Mouse (Mus musculus) embryonic facial prominence, embryonic 15.5 days (tissue): Measurements from ENCODE around the gene Fads3. TPM values are rescaled to one million over a fixed set of nuclear protein-coding genes. Genes with fewer than 3 reads are reported as not detected.

Experiments
- ATAC-seq: fragments of 200-750 bp; cut with Nextera tagmentation; 2 replicates; pipeline ENCODE4 v1.8.0; 2017; ENCODE audit warnings: low read depth, moderate TSS enrichment; ENCODE audit not compliant: insufficient number of reproducible peaks, low FRiP score, low TSS enrichment
- H3K27ac ChIP-seq: fragments of 300-500 bp; sonication (generic); replicated peaks from 2 replicates; pipeline ENCODE4 v1.5.1; 2015; ENCODE audit warnings: mild to moderate bottlenecking, inconsistent platforms
- H3K27me3 ChIP-seq: fragments of 300-500 bp; sonication (generic); 2 replicates; pipeline ENCODE4 v1.6.1; 2015; ENCODE audit warnings: inconsistent platforms
- H3K36me3 ChIP-seq: fragments of 300-500 bp; sonication (generic); 2 replicates; pipeline ENCODE4 v1.6.1; 2015; ENCODE audit warnings: mild to moderate bottlenecking, inconsistent platforms
- H3K4me1 ChIP-seq: fragments of 300-500 bp; sonication (generic); 2 replicates; pipeline ENCODE4 v1.6.1; 2015; ENCODE audit warnings: inconsistent platforms
- H3K4me2 ChIP-seq: fragments of 300-500 bp; sonication (generic); replicated peaks from 2 replicates; pipeline ENCODE4 v1.6.1; 2015; ENCODE audit warnings: mild to moderate bottlenecking, inconsistent platforms
- H3K4me3 ChIP-seq: fragments of 300-500 bp; sonication (generic); replicated peaks from 2 replicates; pipeline ENCODE4 v1.5.1; 2015; ENCODE audit warnings: mild to moderate bottlenecking, inconsistent platforms
- H3K9ac ChIP-seq: fragments of 300-500 bp; sonication (generic); 2 replicates; pipeline ENCODE4 v1.6.1; 2015; ENCODE audit warnings: inconsistent platforms
- H3K9me3 ChIP-seq: fragments of 300-500 bp; sonication (generic); replicated peaks from 2 replicates; pipeline ENCODE4 v1.6.1; 2016; ENCODE audit warnings: inconsistent platforms
- WGBS: fragments of 180-500 bp; shearing (Covaris S2); methylation state at CpG from one replicate; pipeline ENCODE4 v1.1.7; 2015; 5-methylcytosine and 5-hydroxymethylcytosine counted together
- polyA plus RNA-seq: library from polyadenylated mRNA; unstranded; fragments of >200 nt; fragmentation: Nextera tagmentation; extraction: Ambion mirVana; gene quantifications from 2 replicates; pipeline ENCODE4 v1.2.1, GENCODE M21; 2015

Gene Fads3
- polyA plus RNA-seq, 1 experiment from 2014 or later, result 16.4 TPM

DNA sequence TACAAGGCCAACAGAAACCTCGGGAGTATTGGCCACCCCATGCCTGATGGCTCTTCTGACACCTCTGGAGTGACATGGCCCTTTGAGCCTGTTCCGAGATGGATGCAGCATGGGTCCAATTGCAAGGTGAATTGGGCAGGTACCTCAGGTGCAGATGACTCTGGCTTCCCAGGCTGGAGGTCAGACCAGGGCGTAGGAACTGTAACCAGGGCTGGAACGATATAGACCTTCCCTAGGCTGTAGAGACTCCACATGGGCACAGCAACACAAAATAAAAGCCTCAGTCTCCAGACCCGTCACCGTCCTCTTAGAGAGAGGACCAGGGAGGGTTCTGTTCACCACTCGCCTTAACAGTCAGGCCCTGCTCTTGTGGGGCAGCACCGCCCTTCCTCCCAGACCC, 20.9 kb downstream of the Fads3 start:
- Histone ChIP-seq H3K27ac (no peak overlapping the region), H3K9me3 (no peaks in the 10 kb centered on the region), H3K4me3 (no peak overlapping the region), H3K9ac (no peak overlapping the region), H3K4me1 (no peaks in the 10 kb centered on the region), H3K36me3 (peaks cover 47% of the 10 kb centered on the region), H3K27me3 (no peaks in the 10 kb centered on the region), H3K4me2 (no peak overlapping the region)
- no peak for ATAC-seq
- 90% methylated on average over 8 of the region's 8 CpGs for WGBS

DNA sequence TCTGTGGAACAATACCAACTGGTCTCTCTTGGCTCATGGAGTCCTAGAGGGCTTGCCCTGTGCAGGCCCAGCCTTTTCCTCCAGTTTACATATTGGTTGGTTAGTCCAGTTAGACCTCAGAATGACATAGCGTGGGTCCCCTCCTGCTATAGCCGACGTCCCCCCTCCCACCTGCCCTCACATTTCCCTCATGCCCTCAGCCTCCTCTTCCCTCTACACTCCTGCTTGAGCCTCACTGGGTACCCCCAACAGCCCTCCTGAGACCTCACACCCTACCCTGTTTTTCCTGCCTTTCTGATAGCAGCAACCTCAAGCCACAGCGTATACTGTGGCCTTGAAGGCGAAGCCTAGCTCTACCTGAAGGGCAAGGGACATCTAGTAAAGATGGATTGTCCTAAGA, 21.5 kb downstream of the Fads3 start:
- no peak overlapping the region for H3K9ac ChIP-seq
- H3K27ac ChIP-seq, result no peak overlapping the region
- no peaks in the 10 kb centered on the region for H3K9me3 ChIP-seq
- no peak for ATAC-seq
- 94% methylated on average over 5 of the region's 5 CpGs for WGBS
- no peak overlapping the region for H3K4me3 ChIP-seq
- H3K27me3 ChIP-seq, result no peaks in the 10 kb centered on the region
- H3K4me1 ChIP-seq, result no peaks in the 10 kb centered on the region
- peaks cover 50% of the 10 kb centered on the region for H3K36me3 ChIP-seq
- no peak overlapping the region for H3K4me2 ChIP-seq

DNA sequence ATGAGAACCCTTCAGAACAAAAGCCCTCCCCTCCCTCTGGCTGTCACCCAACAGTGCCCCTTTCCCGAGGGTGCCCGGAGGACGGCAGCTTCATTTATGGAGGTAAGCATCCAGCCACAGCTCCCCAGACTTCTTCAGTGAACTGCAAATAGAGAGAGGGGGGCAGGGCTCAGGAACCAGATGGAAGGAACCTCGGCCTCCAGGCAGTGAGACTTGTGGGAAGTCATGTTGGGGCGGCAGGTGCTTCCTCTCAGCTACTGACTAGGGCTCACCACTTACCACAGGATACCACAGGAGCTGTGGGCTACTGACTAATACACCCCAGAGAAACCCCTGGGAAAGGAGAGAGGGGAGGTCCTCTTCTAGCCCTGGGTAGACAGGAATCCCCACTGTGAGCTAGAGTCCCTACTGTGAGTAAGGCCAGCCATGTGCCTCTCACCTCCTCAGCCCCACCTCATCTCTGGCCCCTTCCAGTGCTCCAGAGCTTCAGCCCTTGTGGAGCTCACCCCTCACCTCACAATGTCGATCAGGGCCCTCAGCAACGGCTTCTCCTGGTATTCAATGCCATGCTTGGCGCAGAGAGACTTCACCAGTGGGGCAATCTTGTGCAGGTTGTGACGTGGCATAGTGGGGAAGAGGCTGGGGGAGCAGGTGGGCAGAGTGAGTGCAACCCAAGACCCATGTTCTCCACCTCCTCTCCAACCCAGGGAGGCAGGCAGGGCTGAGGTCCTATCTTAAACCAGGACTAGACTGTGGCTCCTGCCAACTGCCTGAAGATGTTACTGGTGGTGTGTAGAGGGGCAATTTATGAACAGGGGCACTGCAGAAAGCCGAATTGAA, 23.0 kb downstream of the Fads3 start:
- no peaks in the 10 kb centered on the region for H3K4me1 ChIP-seq
- H3K36me3 ChIP-seq, result peaks cover 57% of the 10 kb centered on the region
- no peaks in the 10 kb centered on the region for H3K9me3 ChIP-seq
- no peak overlapping the region for H3K4me2 ChIP-seq
- no peak overlapping the region for H3K4me3 ChIP-seq
- no peak for ATAC-seq
- H3K27me3 ChIP-seq, result no peaks in the 10 kb centered on the region
- H3K9ac ChIP-seq, result no peak overlapping the region
- no peak overlapping the region for H3K27ac ChIP-seq
- WGBS, result 83% methylated on average over 10 of the region's 10 CpGs

DNA sequence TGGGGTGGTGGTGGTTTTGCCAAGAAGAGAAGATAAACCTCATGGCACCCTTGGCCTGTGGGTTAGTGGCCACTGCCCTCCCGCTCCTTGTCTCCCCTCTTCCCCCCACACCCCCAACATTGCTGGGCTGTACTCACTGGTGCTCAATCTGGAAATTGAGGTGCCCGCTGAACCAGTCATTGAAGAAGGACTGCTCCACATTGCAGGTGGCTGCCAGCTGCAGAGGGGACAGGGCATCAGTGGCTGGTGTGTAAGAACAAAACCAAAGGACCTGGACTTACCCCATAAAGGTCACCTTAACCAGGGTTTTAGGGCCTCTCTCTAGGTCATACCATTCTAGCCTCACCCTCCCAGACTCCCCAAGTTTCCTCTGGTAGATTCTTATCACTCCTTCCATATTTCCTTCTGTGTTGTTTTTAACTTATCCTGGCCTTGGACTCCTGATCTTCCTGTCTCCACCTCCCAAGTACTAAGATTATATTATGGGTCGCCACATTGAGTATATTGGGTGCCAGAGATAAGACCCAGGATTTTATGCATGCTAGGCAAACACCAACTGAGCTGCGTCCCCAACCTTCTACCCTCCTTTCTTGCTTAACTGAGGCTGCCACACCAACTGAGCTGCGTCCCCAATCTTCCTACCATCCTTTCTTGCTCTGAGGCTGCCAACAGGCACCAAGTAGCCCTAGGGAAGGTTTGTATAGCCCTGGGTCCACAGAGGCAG, 24.3 kb downstream of the Fads3 start:
- 88% methylated on average over 5 of the region's 5 CpGs for WGBS
- no peak for ATAC-seq
- Histone ChIP-seq H3K36me3 (peaks cover 69% of the 10 kb centered on the region), H3K9me3 (no peaks in the 10 kb centered on the region), H3K4me3 (no peak overlapping the region), H3K4me1 (no peaks in the 10 kb centered on the region), H3K4me2 (no peak overlapping the region), H3K9ac (no peak overlapping the region), H3K27ac (no peak overlapping the region), H3K27me3 (no peaks in the 10 kb centered on the region)

DNA sequence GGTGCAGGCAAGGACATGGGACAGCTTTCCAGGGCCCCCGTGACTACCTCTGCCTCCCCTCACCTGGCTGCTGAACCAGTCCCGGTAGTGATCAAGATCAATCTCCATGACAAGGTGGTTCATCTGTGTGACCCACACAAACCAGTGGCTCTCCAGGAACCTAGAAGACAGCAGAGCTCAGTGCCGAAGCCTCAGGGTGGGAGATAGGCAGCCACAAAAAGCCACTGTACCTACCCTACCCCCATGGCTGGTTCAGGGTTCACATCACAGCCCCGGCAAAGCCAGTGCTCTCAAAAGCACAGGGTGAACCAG, 24.8 kb downstream of the Fads3 start:
- Histone ChIP-seq H3K27me3 (no peaks in the 10 kb centered on the region), H3K9ac (no peak overlapping the region), H3K27ac (no peak overlapping the region), H3K4me1 (no peaks in the 10 kb centered on the region), H3K36me3 (peaks cover 73% of the 10 kb centered on the region), H3K4me3 (no peak overlapping the region), H3K4me2 (no peak overlapping the region), H3K9me3 (no peaks in the 10 kb centered on the region)
- 90% methylated on average over 4 of the region's 4 CpGs for WGBS
- ATAC-seq, result no peak

DNA sequence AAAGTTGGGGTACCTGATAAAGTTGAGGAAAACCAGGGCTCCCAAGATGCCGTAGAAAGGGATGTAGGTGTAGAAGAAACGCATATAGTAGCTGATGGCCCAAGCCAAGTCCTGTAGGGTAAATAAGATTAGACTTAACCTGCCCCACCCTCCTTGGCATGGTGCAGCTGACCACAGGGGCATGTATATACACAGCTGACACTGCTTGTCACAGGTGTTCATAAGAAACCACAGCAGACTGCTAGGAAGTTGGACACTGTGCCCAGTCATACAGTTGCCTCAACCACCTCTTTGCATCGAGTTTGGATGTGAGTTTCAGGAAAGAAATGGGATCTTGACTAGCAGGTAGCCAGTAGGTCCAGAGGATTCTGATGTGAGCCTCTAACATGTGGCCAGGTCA, 25.1 kb downstream of the Fads3 start:
- WGBS, result 89% methylated on average over 3 of the region's 3 CpGs
- no peak overlapping the region for H3K4me3 ChIP-seq
- no peak for ATAC-seq

DNA sequence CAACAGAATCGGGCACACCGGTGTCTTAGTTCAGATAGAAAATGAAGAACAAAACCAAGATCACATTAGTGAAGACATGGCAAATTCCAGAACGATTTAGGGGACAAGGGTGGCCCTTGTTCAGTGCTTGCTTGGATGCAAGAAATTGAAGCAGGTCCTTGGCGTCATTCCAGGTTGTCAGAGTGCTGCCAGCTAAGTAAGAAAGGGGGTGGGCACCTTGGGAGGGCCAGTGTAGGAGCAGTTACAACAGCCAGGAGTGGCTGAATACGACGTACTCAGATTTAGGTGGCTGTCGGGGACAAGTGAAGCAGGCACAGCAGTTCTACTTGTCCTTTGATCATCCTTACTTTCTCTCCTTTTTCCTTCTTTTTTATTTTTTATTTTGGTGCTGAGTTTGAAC, 26.3 kb downstream of the Fads3 start:
- H3K9ac ChIP-seq, result no peak overlapping the region
- H3K4me1 ChIP-seq, result no peaks in the 10 kb centered on the region
- no peaks in the 10 kb centered on the region for H3K27me3 ChIP-seq
- peaks cover 73% of the 10 kb centered on the region for H3K36me3 ChIP-seq
- no peak overlapping the region for H3K27ac ChIP-seq
- no peaks in the 10 kb centered on the region for H3K9me3 ChIP-seq
- 80% methylated on average over 7 of the region's 7 CpGs for WGBS
- H3K4me2 ChIP-seq, result no peak overlapping the region
- H3K4me3 ChIP-seq, result no peak overlapping the region
- ATAC-seq, result no peak

More for the DNA sequence above, 25.1 kb downstream of the Fads3 start:
- H3K36me3 ChIP-seq, result peaks cover 74% of the 10 kb centered on the region
- no peaks in the 10 kb centered on the region for H3K9me3 ChIP-seq
- no peaks in the 10 kb centered on the region for H3K4me1 ChIP-seq
- no peak overlapping the region for H3K9ac ChIP-seq
- no peak overlapping the region for H3K27ac ChIP-seq
- H3K27me3 ChIP-seq, result no peaks in the 10 kb centered on the region
- H3K4me2 ChIP-seq, result no peak overlapping the region

DNA sequence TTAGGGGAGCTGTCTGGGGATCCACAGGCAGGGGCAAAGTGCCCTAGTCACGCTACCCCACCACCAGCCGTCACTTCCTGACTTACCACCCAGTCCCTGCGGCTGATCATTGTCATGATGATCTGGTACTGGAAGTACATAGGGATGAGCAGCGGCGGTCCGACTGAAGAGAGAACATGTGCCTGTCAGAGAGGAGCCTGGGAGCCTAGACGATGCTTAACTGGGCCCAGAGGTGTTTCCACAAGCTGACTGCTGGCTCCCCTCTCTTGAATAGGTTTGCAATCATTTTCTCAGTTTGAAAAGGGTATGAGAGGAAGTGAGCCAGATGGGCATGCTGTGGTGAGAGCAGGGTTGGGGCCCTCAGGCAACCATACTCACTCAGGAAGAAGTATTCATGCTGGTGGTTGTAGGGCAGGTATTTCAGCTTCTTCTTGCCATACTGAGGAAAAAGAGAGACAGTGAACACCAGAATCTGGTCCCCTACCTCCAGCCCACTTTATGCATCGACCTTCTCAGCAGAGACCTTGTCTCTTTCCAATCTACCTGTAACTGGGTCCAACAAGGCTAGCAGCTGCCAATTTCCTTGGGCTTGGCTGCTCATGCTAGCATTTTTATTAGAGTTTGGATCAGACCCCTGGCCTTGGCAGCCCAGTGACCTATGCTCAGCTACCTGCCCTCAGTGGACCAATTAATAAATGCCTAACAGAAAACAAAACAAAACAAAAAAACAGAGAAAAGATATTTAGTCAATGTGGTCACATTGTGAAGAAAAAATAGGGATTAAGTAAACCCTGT, 29.0 kb downstream of the Fads3 start:
- Histone ChIP-seq H3K9me3 (no peaks in the 10 kb centered on the region), H3K4me2 (no peak overlapping the region), H3K36me3 (peaks cover 77% of the 10 kb centered on the region), H3K4me3 (no peak overlapping the region), H3K27ac (no peak overlapping the region), H3K4me1 (no peaks in the 10 kb centered on the region), H3K27me3 (no peaks in the 10 kb centered on the region), H3K9ac (no peak overlapping the region)
- 95% methylated on average over 8 of the region's 8 CpGs for WGBS
- no peak for ATAC-seq

DNA sequence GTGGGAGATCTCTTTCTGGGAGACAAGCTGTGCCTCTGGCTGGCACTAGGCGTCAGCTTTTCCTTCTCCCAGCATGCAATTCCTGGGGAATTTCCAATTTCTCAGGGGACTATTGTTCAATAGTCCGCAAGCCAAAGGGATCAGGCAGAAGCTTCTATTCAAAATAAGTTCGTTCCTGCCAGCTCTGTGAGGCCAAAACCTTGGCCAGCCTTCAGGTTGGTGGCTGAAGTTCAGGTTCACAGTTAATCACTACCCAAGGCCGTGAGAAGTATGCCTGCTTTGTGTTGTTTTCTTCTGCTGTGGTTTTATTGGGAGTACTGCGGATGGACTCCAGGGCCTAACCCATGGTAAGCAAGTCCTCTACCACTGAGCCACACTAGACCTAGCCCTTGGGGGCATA, 29.8 kb downstream of the Fads3 start:
- peaks cover 83% of the 10 kb centered on the region for H3K36me3 ChIP-seq
- H3K4me3 ChIP-seq, result no peak overlapping the region
- no peaks in the 10 kb centered on the region for H3K27me3 ChIP-seq
- no peak overlapping the region for H3K27ac ChIP-seq
- 89% methylated on average over 5 of the region's 5 CpGs for WGBS
- no peaks in the 10 kb centered on the region for H3K9me3 ChIP-seq
- no peak for ATAC-seq
- no peak overlapping the region for H3K9ac ChIP-seq
- no peak overlapping the region for H3K4me2 ChIP-seq
- H3K4me1 ChIP-seq, result no peaks in the 10 kb centered on the region

DNA sequence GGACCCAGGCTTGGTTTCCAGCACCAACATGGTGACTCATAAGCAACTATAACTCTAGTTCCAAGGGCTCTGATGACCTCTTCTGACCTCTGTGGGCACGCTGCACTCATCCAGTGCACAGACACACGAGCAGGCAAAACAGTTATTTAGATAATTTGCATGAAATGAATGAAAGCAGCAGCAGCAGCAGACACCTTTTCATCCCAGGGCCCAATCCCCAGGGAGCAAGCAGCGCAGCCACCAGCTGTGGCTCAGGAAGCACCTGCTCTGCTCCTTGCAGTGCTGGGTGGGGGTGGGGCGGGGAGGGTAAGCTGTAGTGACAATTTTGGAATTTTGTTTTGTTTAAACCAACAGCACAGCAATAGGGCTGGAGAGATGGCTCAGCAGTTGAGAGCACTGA, 30.5 kb downstream of the Fads3 start:
- Histone ChIP-seq H3K9me3 (no peaks in the 10 kb centered on the region), H3K27me3 (no peaks in the 10 kb centered on the region), H3K9ac (no peak overlapping the region), H3K27ac (no peak overlapping the region), H3K4me2 (no peak overlapping the region), H3K4me1 (no peaks in the 10 kb centered on the region), H3K4me3 (no peak overlapping the region), H3K36me3 (peaks cover 82% of the 10 kb centered on the region)
- ATAC-seq, result no peak
- 78% methylated on average over 4 of the region's 4 CpGs for WGBS

DNA sequence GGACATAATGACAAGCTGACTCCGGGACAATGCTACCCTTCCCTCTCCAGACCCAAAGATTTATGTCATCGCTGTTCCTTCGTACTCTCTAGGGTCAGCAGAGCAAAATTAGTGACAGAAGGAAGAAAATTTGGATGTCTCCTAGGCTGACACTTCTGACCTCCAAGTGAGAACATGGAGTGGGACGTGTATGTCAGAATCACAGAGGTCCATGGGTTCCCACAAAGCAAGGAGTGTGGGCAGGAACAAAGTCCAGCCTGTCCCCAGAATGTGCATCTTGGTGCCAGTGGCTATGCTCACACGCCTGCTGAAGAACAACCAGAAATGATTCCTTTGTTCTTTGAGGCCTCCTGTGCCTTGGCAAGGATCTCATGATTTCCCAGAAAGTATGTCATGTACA, 31.8 kb downstream of the Fads3 start:
- no peak overlapping the region for H3K4me2 ChIP-seq
- H3K4me3 ChIP-seq, result no peak overlapping the region
- ATAC-seq, result 0 out of 2 replicates have a peak, but pooled peaks have one; percentile 20
- 91% methylated on average over 5 of the region's 5 CpGs for WGBS
- no peaks in the 10 kb centered on the region for H3K9me3 ChIP-seq
- H3K27me3 ChIP-seq, result no peaks in the 10 kb centered on the region
- H3K36me3 ChIP-seq, result peaks cover 86% of the 10 kb centered on the region
- no peak overlapping the region for H3K27ac ChIP-seq
- H3K9ac ChIP-seq, result no peak overlapping the region
- no peaks in the 10 kb centered on the region for H3K4me1 ChIP-seq
